Mouse (Mus musculus) liver, postnatal 0 days (tissue): ENCODE measurements around the gene Extl2.

ENCODE experiments used
- CTCF ChIP-seq: sonication (generic); IDR thresholded peaks from 2 replicates; pipeline ENCODE4 v1.5.1; 2016; ENCODE audit warnings: antibody characterized with exemption, low read depth
- EP300 ChIP-seq: IDR thresholded peaks from 2 replicates; pipeline ENCODE4 v1.6.1; 2016; ENCODE audit warnings: antibody characterized with exemption, low read depth, mild to moderate bottlenecking

DNA sequence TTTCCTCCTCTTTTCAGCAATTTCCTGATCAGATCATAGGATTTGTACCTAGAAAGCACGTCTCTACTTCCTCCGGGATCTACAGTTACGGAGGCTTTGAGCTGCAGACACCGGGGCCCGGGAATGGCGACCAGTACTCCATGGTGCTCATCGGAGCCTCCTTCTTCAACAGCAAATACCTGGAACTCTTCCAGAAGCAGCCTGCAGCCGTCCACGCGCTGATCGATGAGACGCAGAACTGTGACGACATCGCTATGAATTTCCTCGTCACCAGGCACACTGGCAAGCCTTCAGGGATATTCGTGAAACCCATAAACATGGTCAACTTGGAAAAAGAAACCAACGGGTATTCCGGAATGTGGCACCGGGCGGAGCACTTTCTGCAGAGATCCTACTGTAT, 19.7 kb downstream of the Extl2 start:
- TF ChIP-seq CTCF, result no peak
- TF ChIP-seq EP300, result no peak
